Mouse (Mus musculus): ENCODE results near the gene Golga7b. TPM values are rescaled to one million over a fixed set of nuclear protein-coding genes. Genes with fewer than 3 reads are reported as not detected.
A peak's percentile ranks its signal among the peaks of the same experiment; 100 is the strongest.

Gene Golga7b
- total and polyA plus RNA-seq, 3 experiments, result 0.27 to 2.0 TPM; not detected in 1

DNA sequence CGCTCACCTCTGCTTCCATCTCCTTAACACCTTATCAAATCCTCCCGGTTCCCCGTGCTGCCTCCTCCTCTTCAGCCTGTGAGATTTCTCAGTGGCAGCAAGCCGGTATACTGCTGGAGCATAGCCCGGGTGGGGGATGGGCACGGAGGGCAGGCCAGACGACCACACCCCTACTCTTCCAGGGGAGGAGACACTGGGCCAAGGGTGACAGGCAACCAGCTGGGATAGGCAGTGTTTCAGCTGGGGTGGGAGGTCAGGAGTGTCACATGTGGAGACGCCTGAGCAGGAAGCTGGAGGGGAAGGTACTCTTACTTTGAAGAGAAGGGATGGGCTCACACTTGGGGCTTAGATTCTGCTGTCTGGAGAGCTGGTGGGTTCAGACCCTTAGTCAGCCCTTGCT lies 59.6 kb downstream of the Golga7b start:
- peaks cover 2 to 15% of the 10 kb centered on the region in 2 experiments; a peak in 3 of 4 replicates for H3K4me1 ChIP-seq (ENCODE audit: control insufficient read depth in 1 of 2, insufficient read depth in 2 of 2, low read length in 2 of 2)
- H3K4me3 ChIP-seq (ENCODE audit: control insufficient read depth in 1 of 2, insufficient read depth in 1 of 2, low read depth in 2 of 2, low read length in 2 of 2), result no peak overlapping the region
- DNase-seq (ENCODE audit: low read depth, low spot score), result peak; percentile 24
- H3K36me3 ChIP-seq (ENCODE audit: control insufficient read depth in 1 of 2, insufficient read depth in 2 of 2, low read length in 2 of 2), result no peaks in the 10 kb centered on the region; a peak in 1 of 4 replicates
- no peaks in the 10 kb centered on the region for H3K9me3 ChIP-seq (replicated peaks; ENCODE audit: insufficient read depth, low read length)
- TF ChIP-seq ZC3H11A (IDR thresholded peaks at IDR 0.05; ENCODE audit: low read depth, low read length) (no peak), ETS1 (IDR thresholded peaks at IDR 0.05; ENCODE audit: low read depth, low read length) (0 out of 2 replicates have a peak, but pooled peaks have one; percentile 11)
- no peaks in the 10 kb centered on the region for H3K27me3 ChIP-seq (ENCODE audit: control insufficient read depth in 1 of 2, insufficient read depth in 2 of 2, low read length in 2 of 2)
- no peak overlapping the region for H3K27ac ChIP-seq (ENCODE audit: control insufficient read depth, low read depth, low read length)
- H3K9ac ChIP-seq (ENCODE audit: control insufficient read depth, low read depth, low read length, poor library complexity, severe bottlenecking), result no peak overlapping the region
- H3K79me2 ChIP-seq (ENCODE audit: control insufficient read depth, insufficient read depth, low read length, poor library complexity), result no peaks in the 10 kb centered on the region

DNA sequence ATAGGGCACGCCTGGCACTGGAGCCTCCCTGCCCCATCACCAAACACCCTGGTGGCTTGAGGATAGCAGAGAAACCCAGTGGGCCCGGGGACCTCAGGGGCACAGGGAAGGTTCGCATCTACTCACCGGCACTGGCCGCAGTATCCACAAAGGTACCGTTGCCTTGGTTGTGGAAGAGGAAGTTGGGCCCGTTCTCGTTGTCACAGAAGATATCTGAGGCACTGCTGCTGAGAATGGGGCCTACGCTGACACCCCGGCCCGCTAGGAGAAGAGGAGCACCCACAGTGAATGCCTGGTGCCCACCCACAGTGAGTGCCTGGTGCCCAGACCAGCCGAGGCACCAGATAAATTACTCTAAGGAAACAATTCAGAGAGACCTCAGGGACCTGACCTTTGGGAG lies 61.6 kb downstream of the Golga7b start:
- Histone ChIP-seq H3K79me2 (ENCODE audit: control insufficient read depth, insufficient read depth, low read length, poor library complexity) (no peaks in the 10 kb centered on the region), H3K9me3 (replicated peaks; ENCODE audit: insufficient read depth, low read length) (no peaks in the 10 kb centered on the region), H3K9ac (ENCODE audit: control insufficient read depth, low read depth, low read length, poor library complexity, severe bottlenecking) (no peak overlapping the region), H3K36me3 (ENCODE audit: control insufficient read depth in 1 of 2, insufficient read depth in 2 of 2, low read length in 2 of 2) (no peaks in the 10 kb centered on the region; a peak in 1 of 4 replicates), H3K27ac (ENCODE audit: control insufficient read depth, low read depth, low read length) (no peak overlapping the region), H3K27me3 (ENCODE audit: control insufficient read depth in 1 of 2, insufficient read depth in 2 of 2, low read length in 2 of 2) (peaks cover 0 to 3% of the 10 kb centered on the region in 2 experiments; a peak in 1 of 4 replicates), H3K4me1 (ENCODE audit: control insufficient read depth in 1 of 2, insufficient read depth in 2 of 2, low read length in 2 of 2) (peaks cover 2 to 15% of the 10 kb centered on the region in 2 experiments; a peak in 3 of 4 replicates), H3K4me3 (ENCODE audit: control insufficient read depth in 1 of 2, insufficient read depth in 1 of 2, low read depth in 2 of 2, low read length in 2 of 2) (no peak overlapping the region)
- TF ChIP-seq ZKSCAN1 (IDR thresholded peaks at IDR 0.05; ENCODE audit: low read depth, low read length) (no peak), RCOR1 (IDR thresholded peaks at IDR 0.05; ENCODE audit: low read depth, low read length) (no peak), TBP (IDR thresholded peaks at IDR 0.05; ENCODE audit: low read depth, low read length) (no peak), MYC (IDR thresholded peaks at IDR 0.05; ENCODE audit: low read depth, low read length) (no peak), NELFE (IDR thresholded peaks at IDR 0.05; ENCODE audit: low read depth, low read length) (no peak), TAL1 (IDR thresholded peaks at IDR 0.05; ENCODE audit: low read length) (no peak), CTCF (IDR thresholded peaks at IDR 0.05 in 2 of 3, conservative IDR thresholded peaks at IDR 0.05 in 1 of 3; ENCODE audit: control insufficient read depth in 1 of 3, insufficient read depth in 1 of 3, low read depth in 2 of 3, low read length in 3 of 3, poor library complexity in 1 of 3, severe bottlenecking in 1 of 3) (no peak), EP300 (IDR thresholded peaks at IDR 0.05; ENCODE audit: low read depth in 1 of 2, low read length in 2 of 2) (no peak), GABPA (IDR thresholded peaks at IDR 0.05; ENCODE audit: low read depth, low read length) (no peak), KAT2A (conservative IDR thresholded peaks at IDR 0.05; ENCODE audit: low read depth, low read length) (no peak), BHLHE40 (IDR thresholded peaks at IDR 0.05; ENCODE audit: borderline replicate concordance, low read depth, low read length) (no peak), ZNF384 (IDR thresholded peaks at IDR 0.05; ENCODE audit: low read depth, low read length) (no peak), UBTF (IDR thresholded peaks at IDR 0.05; ENCODE audit: borderline replicate concordance, insufficient read depth, low read depth, low read length) (no peak), E2F4 (IDR thresholded peaks at IDR 0.05; ENCODE audit: borderline replicate concordance, low read depth, low read length) (no peak)
- DNase-seq (ENCODE audit: low read depth, low spot score), result peak; percentile 47
